Mouse (Mus musculus) 3T3-L1 (cell line): ENCODE results near the gene Gsta3.

Source experiments
- DNase-seq: peaks from one replicate; pipeline ENCODE4 v3.0.0-alpha.2; 2015; ENCODE audit warnings: low read depth, low spot score

The Gsta3 gene

GRCm38 (mm10) chr1:21299826-21300225 is 59.4 kb downstream of the Gsta3 start:
- no peak for DNase-seq

DNA sequence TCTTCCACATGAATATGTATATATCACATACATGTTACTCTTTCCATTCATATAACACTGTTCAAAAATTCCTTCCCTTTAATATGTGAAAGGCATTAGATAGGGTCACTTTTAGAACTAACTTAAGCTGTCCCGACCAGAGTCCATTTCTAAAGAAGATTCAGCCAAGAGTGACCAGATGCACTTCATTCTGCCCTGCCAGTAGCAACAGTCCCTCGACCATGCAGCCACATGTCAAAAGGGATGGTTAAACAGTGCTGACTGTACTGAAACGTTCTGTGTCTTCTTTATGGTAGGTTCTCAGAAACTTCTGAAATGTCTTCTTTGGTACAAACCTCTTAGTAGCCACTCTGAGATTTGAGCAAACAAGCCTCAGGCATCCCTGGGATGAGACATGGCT is 61.3 kb downstream of the Gsta3 start:
- no peak for DNase-seq

DNA sequence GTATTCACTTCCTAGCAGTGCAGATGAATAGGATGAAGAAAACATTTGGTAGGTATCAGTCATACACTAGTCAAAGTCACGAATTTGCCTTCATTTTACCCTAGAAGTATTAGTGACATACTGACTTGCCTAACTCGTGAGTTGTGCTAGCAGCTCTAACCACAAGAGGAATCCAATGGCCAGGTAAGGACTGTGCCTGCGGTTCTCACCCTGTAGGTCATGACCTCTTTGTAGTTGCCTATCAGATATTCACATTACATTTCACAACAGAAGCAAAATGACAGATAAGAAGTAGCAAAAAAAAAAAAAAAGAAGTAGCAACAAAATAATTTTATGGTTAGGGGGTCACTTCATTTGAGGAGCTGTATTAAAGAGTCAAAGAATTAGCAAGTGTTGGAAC is 63.8 kb downstream of the Gsta3 start:
- DNase-seq, result no peak

- DNase-seq, result no peak
These were observed 64.3 kb downstream of the Gsta3 start for GRCm38 (mm10) chr1:21304646-21305045.

- DNase-seq, result no peak
These were observed 65.1 kb downstream of the Gsta3 start for GRCm38 (mm10) chr1:21305443-21305842.

GRCm38 (mm10) chr1:21314336-21314735 is 73.9 kb downstream of the Gsta3 start:
- no peak for DNase-seq
